Mouse (Mus musculus): ENCODE results near the gene Mpg. TPM values are rescaled to one million over a fixed set of nuclear protein-coding genes. Genes with fewer than 3 reads are reported as not detected.
A peak's percentile ranks its signal among the peaks of the same experiment; 100 is the strongest.

Mpg gene
- polyA plus RNA-seq, 1 experiment from 2014 or later, result 30.8 TPM

DNA sequence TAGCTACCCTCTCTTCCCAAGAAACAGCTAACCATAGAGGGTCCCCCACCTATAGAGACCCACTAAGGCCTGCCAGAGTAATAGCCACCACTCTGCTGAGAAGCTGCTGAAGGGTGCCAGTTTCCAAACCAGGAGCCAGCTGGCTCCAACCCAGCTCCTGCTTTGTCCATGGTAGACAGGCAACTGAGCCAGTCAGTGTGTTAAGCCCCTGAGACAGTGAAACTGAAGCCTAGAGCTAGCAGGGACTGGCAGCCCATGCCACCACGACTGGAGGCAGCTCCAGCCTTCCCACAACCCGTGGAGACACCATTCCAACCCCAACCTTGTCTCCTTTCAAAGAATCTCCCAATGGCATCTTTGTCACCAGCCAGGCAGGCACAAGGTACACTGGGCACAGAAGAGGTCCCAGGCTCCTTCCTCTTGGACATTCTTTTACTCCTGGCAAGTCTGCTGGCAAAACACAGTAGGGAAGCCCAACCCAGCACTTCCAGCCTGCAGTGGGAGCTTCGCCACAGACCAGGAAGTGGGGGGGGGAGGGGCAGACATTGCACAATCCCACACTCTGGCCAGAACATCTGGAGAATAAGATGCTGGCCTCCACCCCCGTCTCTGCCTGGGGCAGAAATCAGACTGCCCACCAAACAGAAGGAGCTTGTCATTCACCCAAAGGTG lies 1.7 kb upstream of the Mpg start:
- Histone ChIP-seq H3K9ac (peak overlapping the region; percentile 18; the same call in 1 of the 2 replicates), H3K4me2 (replicated peaks) (peak overlapping the region; percentile 38), H3K4me1 (replicated peaks) (peaks cover 53% of the 10 kb centered on the region), H3K36me3 (no peaks in the 10 kb centered on the region; the same call in 1 of the 2 replicates), H3K4me3 (replicated peaks) (no peak overlapping the region), H3K27ac (peak overlapping the region; percentile 91), H3K9me3 (no peaks in the 10 kb centered on the region), H3K27me3 (replicated peaks) (no peaks in the 10 kb centered on the region)
- 16% methylated on average over 4 of the region's 4 CpGs for WGBS
- ATAC-seq, result peak; percentile 23

DNA sequence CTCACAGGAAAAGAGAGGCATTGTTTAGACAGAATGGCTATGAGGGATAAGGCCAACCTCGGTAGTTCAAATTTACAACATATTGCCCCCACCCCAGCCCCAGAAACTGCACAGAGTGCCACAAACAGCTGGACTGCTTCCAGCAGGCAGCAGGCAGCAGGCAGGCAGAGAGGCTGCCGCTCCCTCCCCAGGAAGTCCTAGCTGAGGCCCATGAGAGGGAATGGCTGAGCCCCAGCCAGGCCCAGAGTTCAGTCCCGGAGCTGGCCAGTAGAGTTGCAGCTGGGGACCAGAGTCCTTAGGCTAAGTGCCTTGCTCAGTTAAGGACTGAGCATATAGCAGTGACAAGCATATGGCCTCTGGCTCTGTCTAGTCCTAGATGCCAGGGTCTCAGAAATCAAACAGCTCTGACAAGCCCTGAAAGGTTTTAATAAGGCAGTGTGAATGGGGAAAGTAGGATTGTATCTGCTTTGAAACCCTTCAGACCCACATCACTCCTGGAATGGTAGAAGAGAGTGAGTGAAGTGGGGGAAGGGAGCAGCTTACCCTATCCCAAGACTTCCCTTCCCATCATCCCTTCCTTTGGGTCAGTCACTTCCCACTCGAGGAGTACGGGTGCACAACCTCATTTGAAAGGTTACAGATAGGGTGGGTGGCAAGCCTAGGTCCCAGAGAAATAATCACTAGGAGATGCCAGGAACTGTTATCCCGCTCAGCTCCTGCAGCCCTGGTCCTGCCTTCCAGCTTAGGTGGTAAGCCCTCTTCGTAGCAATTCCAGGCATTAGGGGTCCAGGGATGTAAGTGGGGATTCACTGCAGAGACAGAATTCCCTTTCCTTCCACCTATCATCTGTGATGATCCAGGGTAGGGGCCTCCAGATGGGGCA lies 842 bp upstream of the Mpg start:
- H3K27me3 ChIP-seq (replicated peaks), result no peaks in the 10 kb centered on the region
- peaks cover 48% of the 10 kb centered on the region for H3K4me1 ChIP-seq (replicated peaks)
- peak overlapping the region; percentile 74 for H3K4me2 ChIP-seq (replicated peaks)
- H3K27ac ChIP-seq, result peak overlapping the region; percentile 91
- no peak overlapping the region for H3K4me3 ChIP-seq (replicated peaks)
- no peak for ATAC-seq
- peaks cover 3% of the 10 kb centered on the region for H3K36me3 ChIP-seq
- H3K9ac ChIP-seq, result 0 out of 2 replicates have a peak overlapping the region, but pooled peaks have one; percentile 12
- WGBS, result 44% methylated on average over 7 of the region's 7 CpGs
- no peaks in the 10 kb centered on the region for H3K9me3 ChIP-seq

DNA sequence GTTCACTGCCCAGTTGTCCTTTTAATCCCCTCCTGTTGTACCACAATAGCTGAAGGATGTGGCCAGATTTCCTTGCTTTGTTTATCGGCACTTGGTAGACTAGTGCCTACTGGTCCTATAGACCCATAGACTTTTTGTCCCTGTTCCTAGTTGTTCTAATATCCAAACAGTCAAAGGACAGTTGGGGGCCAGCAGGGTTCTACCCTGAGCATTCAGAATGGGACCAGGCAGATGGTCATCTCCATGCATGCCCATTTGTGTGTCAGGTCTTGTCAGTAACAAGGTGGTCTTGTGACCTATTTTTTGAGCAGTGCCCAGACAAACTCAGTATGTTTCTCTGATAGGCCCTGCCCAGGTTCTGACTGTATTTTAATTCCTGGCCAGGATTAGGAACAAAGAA lies 736 bp downstream of the Mpg start:
- Histone ChIP-seq H3K9me3 (no peaks in the 10 kb centered on the region), H3K9ac (peak overlapping the region; percentile 67), H3K36me3 (peaks cover 14% of the 10 kb centered on the region), H3K4me1 (replicated peaks) (peaks cover 40% of the 10 kb centered on the region), H3K27me3 (replicated peaks) (no peaks in the 10 kb centered on the region), H3K27ac (peak overlapping the region; percentile 91), H3K4me2 (replicated peaks) (peak overlapping the region; percentile 74), H3K4me3 (replicated peaks) (peak overlapping the region; percentile 63)
- WGBS, result 36% methylated on average over 1 of the region's 1 CpGs
- no peak for ATAC-seq

DNA sequence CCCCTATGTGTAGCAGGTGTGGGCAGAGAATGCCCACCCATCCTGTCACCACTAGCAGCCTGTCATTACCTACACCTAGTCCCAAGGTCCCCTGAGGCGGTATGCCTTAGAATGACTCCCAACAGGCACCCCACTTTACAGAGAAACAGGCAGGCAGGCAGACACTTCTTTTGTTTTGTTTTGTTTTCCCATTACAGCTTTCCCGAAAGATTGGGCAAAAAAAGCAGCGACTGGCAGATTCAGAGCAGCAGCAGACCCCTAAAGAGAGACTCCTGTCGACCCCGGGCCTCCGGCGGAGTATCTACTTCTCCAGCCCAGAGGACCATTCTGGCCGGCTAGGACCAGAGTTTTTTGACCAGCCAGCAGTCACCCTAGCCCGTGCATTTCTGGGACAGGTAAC lies 1.2 kb downstream of the Mpg start:
- WGBS, result 88% methylated on average over 9 of the region's 9 CpGs
- Histone ChIP-seq H3K36me3 (peaks cover 15% of the 10 kb centered on the region), H3K4me3 (replicated peaks) (no peak overlapping the region), H3K27ac (no peak overlapping the region), H3K9ac (no peak overlapping the region), H3K4me1 (replicated peaks) (peaks cover 36% of the 10 kb centered on the region), H3K9me3 (no peaks in the 10 kb centered on the region), H3K27me3 (replicated peaks) (no peaks in the 10 kb centered on the region), H3K4me2 (replicated peaks) (peak overlapping the region; percentile 74; the same call in 1 of the 2 replicates)
- ATAC-seq, result no peak

DNA sequence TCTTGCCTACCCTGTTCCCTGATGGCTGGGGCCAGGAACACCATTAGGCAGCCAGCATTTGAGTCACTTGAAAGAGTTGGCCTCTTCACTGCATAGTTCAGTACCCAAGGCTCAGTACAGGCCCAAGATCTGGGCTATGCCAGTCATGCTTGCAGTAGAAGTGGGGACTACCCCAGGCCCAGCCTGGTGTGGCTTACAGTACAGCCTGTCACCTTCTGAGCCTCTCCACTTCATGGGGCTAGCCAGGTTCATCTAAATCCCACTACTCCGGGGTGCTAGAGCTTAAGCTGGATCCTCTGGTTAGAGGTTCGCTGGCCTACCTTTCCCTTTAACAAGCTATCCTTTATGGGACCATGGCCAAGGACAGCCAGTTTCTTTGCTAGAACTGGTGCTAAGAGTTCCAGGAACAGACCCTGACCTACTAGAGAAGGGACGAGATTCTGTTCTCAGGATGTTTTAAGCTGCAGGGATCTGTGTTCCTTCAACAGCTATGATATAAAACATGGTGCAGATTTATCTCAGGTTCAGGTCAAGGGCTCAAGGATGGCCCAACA lies 2.1 kb downstream of the Mpg start:
- no peak for ATAC-seq
- H3K9me3 ChIP-seq, result no peaks in the 10 kb centered on the region
- H3K4me2 ChIP-seq (replicated peaks), result no peak overlapping the region
- 83% methylated on average over 3 of the region's 3 CpGs for WGBS
- no peak overlapping the region for H3K27ac ChIP-seq
- H3K4me3 ChIP-seq (replicated peaks), result no peak overlapping the region
- no peaks in the 10 kb centered on the region for H3K27me3 ChIP-seq (replicated peaks)
- peaks cover 28% of the 10 kb centered on the region for H3K4me1 ChIP-seq (replicated peaks)
- H3K9ac ChIP-seq, result no peak overlapping the region
- peaks cover 15% of the 10 kb centered on the region for H3K36me3 ChIP-seq

DNA sequence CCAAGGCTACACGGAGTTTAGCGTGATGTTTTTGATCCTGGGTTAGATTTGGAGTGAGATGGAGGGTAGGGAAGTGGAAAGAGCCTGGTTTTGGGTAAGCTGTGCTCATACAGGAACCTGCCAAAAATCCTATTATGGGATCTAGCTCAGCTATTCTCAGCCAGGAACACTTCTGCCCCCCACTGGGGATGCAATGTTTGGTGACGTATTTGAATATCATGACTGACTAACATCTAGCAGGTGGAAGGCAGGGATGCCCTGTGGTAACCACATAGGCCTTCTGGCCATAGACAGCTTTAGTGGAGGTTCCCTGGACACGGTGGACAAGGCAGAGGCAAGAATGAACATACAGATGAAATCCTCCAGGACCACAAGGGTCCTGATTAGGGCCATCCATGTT lies 3.9 kb downstream of the Mpg start:
- WGBS, result 84% methylated on average over 4 of the region's 4 CpGs
- peaks cover 23% of the 10 kb centered on the region for H3K36me3 ChIP-seq
- no peaks in the 10 kb centered on the region for H3K27me3 ChIP-seq (replicated peaks)
- H3K4me1 ChIP-seq (replicated peaks), result peaks cover 25% of the 10 kb centered on the region
- no peak for ATAC-seq
- H3K9ac ChIP-seq, result no peak overlapping the region
- H3K4me3 ChIP-seq (replicated peaks), result no peak overlapping the region
- no peak overlapping the region for H3K4me2 ChIP-seq (replicated peaks)
- no peak overlapping the region for H3K27ac ChIP-seq
- H3K9me3 ChIP-seq, result no peaks in the 10 kb centered on the region

DNA sequence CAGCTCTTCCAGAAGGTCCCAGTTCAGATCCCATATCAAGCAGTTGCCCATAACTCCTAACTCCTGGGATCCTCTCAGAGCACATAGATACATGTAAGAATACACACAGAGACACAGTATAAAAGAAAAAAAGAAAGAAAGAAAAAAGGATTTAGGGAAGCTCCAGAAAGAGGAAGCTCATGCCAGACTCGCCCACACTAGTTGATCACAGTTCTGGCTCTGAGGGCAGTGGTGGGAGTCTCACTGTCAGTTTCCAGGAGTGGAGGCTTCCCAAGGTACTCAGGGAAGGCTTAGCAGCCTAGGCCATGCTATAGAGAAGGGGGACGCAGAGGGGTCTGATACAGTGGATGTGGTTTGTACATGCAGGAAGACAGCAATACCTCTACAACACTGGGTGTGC lies 4.8 kb downstream of the Mpg start:
- Histone ChIP-seq H3K4me3 (replicated peaks) (no peak overlapping the region), H3K9ac (no peak overlapping the region), H3K4me2 (replicated peaks) (no peak overlapping the region), H3K27ac (no peak overlapping the region), H3K4me1 (replicated peaks) (peaks cover 24% of the 10 kb centered on the region), H3K27me3 (replicated peaks) (no peaks in the 10 kb centered on the region), H3K36me3 (peaks cover 23% of the 10 kb centered on the region), H3K9me3 (no peaks in the 10 kb centered on the region)
- 93% methylated on average over 2 of the region's 2 CpGs for WGBS
- ATAC-seq, result no peak

DNA sequence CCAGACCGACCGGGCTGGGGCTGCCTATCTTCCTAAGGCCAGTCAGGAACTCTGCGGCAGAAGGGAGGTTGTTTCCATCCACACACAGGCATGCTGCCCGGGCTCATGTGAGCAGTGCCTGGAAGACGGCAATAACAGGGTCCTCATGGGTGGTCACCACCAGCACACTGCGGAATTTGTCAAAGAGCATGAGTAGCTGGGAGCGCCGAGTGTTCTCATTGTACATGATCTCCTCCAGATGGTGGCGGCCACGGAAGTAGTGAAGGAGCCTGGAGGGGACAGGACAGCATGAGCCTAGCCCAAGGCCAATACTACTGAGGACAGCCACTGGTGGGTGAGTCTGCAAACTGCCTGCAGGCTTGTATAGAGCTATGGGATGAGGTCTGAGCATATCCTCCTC lies 6.5 kb downstream of the Mpg start:
- WGBS, result 69% methylated on average over 10 of the region's 10 CpGs
- Histone ChIP-seq H3K27ac (no peak overlapping the region), H3K4me3 (replicated peaks) (no peak overlapping the region), H3K36me3 (peaks cover 23% of the 10 kb centered on the region), H3K4me1 (replicated peaks) (peaks cover 21% of the 10 kb centered on the region), H3K27me3 (replicated peaks) (no peaks in the 10 kb centered on the region), H3K9ac (no peak overlapping the region), H3K9me3 (no peaks in the 10 kb centered on the region), H3K4me2 (replicated peaks) (no peak overlapping the region)
- peak; percentile 14; the same call in 1 of the 2 replicates for ATAC-seq

DNA sequence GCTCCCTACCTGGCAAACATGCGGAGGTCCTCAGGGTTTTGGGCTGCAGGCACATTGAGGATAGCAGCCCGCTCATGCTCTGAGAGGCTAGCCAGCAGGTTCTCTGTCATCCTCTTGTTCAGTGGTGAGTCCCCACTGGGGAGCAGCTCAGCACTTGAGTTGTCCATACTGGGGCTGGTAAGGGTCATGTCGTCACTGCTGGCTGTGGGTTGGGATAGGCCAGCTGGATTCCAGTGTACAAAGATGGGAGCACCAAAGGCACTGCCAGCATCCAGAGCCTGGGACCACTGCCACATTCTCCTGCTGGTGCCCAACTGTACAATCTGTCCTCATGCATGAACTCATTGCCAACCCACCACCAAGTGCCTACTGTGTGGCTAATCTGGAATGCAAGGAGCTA lies 7.6 kb downstream of the Mpg start:
- Histone ChIP-seq H3K36me3 (peaks cover 23% of the 10 kb centered on the region), H3K27ac (no peak overlapping the region), H3K27me3 (replicated peaks) (no peaks in the 10 kb centered on the region), H3K9me3 (no peaks in the 10 kb centered on the region), H3K4me1 (replicated peaks) (peaks cover 22% of the 10 kb centered on the region), H3K4me3 (replicated peaks) (no peak overlapping the region), H3K4me2 (replicated peaks) (no peak overlapping the region), H3K9ac (no peak overlapping the region)
- WGBS, result 88% methylated on average over 3 of the region's 3 CpGs
- no peak for ATAC-seq

DNA sequence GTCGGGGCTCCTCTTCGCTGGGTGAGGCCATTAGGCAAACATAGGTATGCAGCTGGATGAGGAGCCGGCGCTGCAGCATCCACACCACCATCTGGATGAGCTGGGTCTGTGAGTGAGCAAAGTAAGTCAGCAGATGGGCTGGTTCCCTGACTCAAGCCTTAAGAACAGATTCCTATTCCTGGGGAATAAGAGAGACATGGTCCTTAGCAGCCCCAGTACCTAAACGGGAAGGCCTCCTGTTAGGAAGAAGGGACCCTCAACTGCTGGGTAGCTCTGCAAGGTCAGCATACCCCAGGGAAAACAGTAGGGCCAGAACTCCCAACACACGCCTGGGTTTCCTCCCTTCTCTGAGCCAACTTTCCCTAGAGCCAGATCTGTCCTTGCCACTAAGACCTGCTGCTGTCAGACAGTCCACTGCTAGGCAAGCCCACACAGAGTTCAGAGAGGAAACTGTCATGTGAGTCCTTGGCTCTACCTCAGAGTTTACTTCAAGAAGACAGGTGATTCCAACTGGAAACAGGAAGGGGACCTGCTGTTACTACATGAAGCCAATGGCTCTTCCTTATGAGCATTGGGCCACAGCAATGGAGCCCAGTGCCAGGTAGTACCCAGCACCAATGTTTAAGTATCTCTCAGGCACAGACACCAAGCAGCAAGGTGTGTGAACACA lies 8.6 kb downstream of the Mpg start:
- H3K9me3 ChIP-seq, result no peaks in the 10 kb centered on the region
- H3K4me1 ChIP-seq (replicated peaks), result peaks cover 22% of the 10 kb centered on the region
- no peaks in the 10 kb centered on the region for H3K27me3 ChIP-seq (replicated peaks)
- H3K36me3 ChIP-seq, result peaks cover 29% of the 10 kb centered on the region
- peak overlapping the region; percentile 56; the same call in 1 of the 2 replicates for H3K27ac ChIP-seq
- no peak for ATAC-seq
- H3K4me2 ChIP-seq (replicated peaks), result no peak overlapping the region
- 79% methylated on average over 6 of the region's 6 CpGs for WGBS
- H3K4me3 ChIP-seq (replicated peaks), result no peak overlapping the region
- no peak overlapping the region for H3K9ac ChIP-seq

DNA sequence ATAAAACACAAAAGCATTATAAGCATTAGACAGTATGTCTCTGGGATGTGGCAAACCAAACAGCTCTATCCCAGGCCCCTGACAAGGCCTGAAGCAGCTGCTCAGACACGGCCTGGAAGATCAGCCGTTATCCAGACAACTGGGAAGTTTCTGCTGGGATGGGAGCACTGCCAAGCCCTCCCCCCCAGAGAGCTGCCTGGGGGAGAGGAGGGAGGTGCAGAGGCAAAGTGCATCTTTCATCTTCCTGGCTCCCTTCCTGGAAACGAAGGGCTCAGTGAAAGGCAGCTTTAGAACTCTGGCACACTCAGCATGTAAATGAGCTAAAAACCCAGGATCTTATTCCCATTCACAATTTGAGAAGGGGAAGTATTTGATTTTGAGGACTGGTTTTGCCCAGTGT lies 9.3 kb downstream of the Mpg start:
- 27% methylated on average over 3 of the region's 3 CpGs for WGBS
- peaks cover 23% of the 10 kb centered on the region for H3K36me3 ChIP-seq
- H3K4me1 ChIP-seq (replicated peaks), result peaks cover 22% of the 10 kb centered on the region
- H3K4me3 ChIP-seq (replicated peaks), result no peak overlapping the region
- H3K27ac ChIP-seq, result no peak overlapping the region
- no peaks in the 10 kb centered on the region for H3K27me3 ChIP-seq (replicated peaks)
- H3K9me3 ChIP-seq, result no peaks in the 10 kb centered on the region
- H3K9ac ChIP-seq, result no peak overlapping the region
- peak; percentile 37 for ATAC-seq
- no peak overlapping the region for H3K4me2 ChIP-seq (replicated peaks)

DNA sequence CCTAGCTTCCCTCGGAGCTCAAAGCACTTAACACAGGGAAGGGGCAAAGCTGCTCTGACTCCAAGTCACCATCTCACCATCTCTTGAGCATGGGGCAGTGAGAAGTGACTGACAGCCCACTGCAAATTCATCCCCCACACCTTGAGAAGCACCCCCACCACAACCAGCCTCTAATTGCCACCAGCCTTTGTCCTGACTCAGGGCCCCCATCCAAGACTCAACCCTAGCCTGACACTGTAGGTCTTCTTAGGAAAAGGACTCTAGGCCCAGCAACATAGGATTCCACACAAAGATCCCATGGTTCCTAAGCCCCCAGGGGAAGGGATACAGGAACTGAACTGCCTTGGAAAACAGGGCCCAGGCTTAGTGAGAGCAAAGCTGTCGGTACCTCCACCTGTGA lies 9.8 kb downstream of the Mpg start:
- Histone ChIP-seq H3K27ac (peak overlapping the region; percentile 56; the same call in 1 of the 2 replicates), H3K9me3 (no peaks in the 10 kb centered on the region), H3K4me1 (replicated peaks) (peaks cover 22% of the 10 kb centered on the region), H3K27me3 (replicated peaks) (no peaks in the 10 kb centered on the region), H3K4me2 (replicated peaks) (no peak overlapping the region), H3K36me3 (peaks cover 23% of the 10 kb centered on the region), H3K9ac (no peak overlapping the region), H3K4me3 (replicated peaks) (no peak overlapping the region)
- no peak for ATAC-seq
- 73% methylated on average over 2 of the region's 2 CpGs for WGBS

Measured in intestine, embryonic 15.5 days (tissue).